Mouse (Mus musculus): ENCODE data around the gene Srpk1.

DNA sequence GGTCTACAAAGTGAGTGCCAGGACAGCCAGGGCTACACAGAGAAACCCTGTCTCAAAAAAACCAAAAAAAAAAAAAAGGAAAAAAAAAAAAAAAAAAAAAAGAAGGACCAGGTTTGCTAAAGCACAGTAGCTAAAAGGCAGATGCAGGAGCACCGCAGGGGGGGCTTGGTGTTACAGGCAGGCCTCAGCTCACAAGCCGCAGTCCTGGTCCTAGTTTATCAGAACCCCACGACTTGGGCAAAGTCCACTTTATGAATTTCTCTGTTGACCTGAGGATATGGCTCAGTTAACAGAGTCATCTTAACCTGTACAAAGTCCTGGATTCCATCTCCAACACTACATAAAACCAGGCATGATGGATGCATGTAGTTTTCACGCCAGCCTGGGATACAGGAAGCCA, 7.2 kb downstream of the Srpk1 start:
- TF ChIP-seq CTCF (conservative IDR thresholded peaks at IDR 0.05; ENCODE audit: insufficient read depth, insufficient read length, low read depth, low read length) (no peak), POLR2A (IDR thresholded peaks at IDR 0.05; ENCODE audit: low read depth, low read length) (no peak)

Measured in kidney, adult 2 months (tissue).